Mouse (Mus musculus): ENCODE data around the gene Igsf3. TPM values are rescaled to one million over a fixed set of nuclear protein-coding genes. Genes with fewer than 3 reads are reported as not detected.

Igsf3 gene
- total and polyA plus RNA-seq, 2 experiments from 2014 or later, result 74.0 to 77.0 TPM

- Histone ChIP-seq H3K4me1 (ENCODE audit: insufficient read depth) (peaks cover 24% of the 10 kb centered on the region), H3K4me3 (ENCODE audit: low read depth, low read length) (no peak overlapping the region), H3K36me3 (ENCODE audit: insufficient read depth) (no peaks in the 10 kb centered on the region), H3K27me3 (ENCODE audit: insufficient read depth, low read length) (no peaks in the 10 kb centered on the region), H3K9ac (no peak overlapping the region), H3K9me3 (ENCODE audit: low read length) (no peaks in the 10 kb centered on the region), H3K27ac (ENCODE audit: low read depth, low read length) (no peak overlapping the region), H3K4me2 (ENCODE audit: low read depth) (no peak overlapping the region)
- no peak for TF ChIP-seq CTCF (IDR thresholded peaks at IDR 0.05; ENCODE audit: low read depth)
- ATAC-seq (no peak), DNase-seq (no peak)
- 89% methylated on average over 3 of the region's 3 CpGs for WGBS
Measured at GRCm38 (mm10) chr3:101396061-101396460, 19.2 kb downstream of the Igsf3 start.

GRCm38 (mm10) chr3:101396726-101397263 lies 19.9 kb downstream of the Igsf3 start:
- ATAC-seq, result no peak
- Histone ChIP-seq H3K4me2 (ENCODE audit: low read depth) (no peak overlapping the region), H3K36me3 (ENCODE audit: insufficient read depth) (no peaks in the 10 kb centered on the region), H3K9ac (no peak overlapping the region), H3K27me3 (ENCODE audit: insufficient read depth, low read length) (no peaks in the 10 kb centered on the region), H3K4me1 (ENCODE audit: insufficient read depth) (peaks cover 24% of the 10 kb centered on the region), H3K9me3 (ENCODE audit: low read length) (no peaks in the 10 kb centered on the region), H3K4me3 (ENCODE audit: low read depth, low read length) (no peak overlapping the region), H3K27ac (ENCODE audit: low read depth, low read length) (no peak overlapping the region)
- no peak for DNase-seq
- WGBS, result 73% methylated on average over 13 of the region's 13 CpGs
- no peak for TF ChIP-seq CTCF (IDR thresholded peaks at IDR 0.05; ENCODE audit: low read depth)

- Histone ChIP-seq H3K27me3 (ENCODE audit: insufficient read depth, low read length) (no peaks in the 10 kb centered on the region), H3K4me2 (ENCODE audit: low read depth) (no peak overlapping the region), H3K36me3 (ENCODE audit: insufficient read depth) (no peaks in the 10 kb centered on the region), H3K4me3 (ENCODE audit: low read depth, low read length) (no peak overlapping the region), H3K27ac (ENCODE audit: low read depth, low read length) (no peak overlapping the region), H3K4me1 (ENCODE audit: insufficient read depth) (peaks cover 21% of the 10 kb centered on the region), H3K9me3 (ENCODE audit: low read length) (no peaks in the 10 kb centered on the region), H3K9ac (no peak overlapping the region)
- no peak for ATAC-seq
- no peak for DNase-seq
- WGBS, result 59% methylated on average over 4 of the region's 4 CpGs
- no peak for TF ChIP-seq CTCF (IDR thresholded peaks at IDR 0.05; ENCODE audit: low read depth)
Measured at GRCm38 (mm10) chr3:101397422-101397821, 20.5 kb downstream of the Igsf3 start.

- Histone ChIP-seq H3K27ac (ENCODE audit: low read depth, low read length) (no peak overlapping the region), H3K27me3 (ENCODE audit: insufficient read depth, low read length) (no peaks in the 10 kb centered on the region), H3K4me2 (ENCODE audit: low read depth) (no peak overlapping the region), H3K4me3 (ENCODE audit: low read depth, low read length) (no peak overlapping the region), H3K9me3 (ENCODE audit: low read length) (no peaks in the 10 kb centered on the region), H3K4me1 (ENCODE audit: insufficient read depth) (peaks cover 15% of the 10 kb centered on the region), H3K36me3 (ENCODE audit: insufficient read depth) (no peaks in the 10 kb centered on the region), H3K9ac (no peak overlapping the region)
- ATAC-seq, result peak; percentile 25; the same call in 1 of the 2 replicates
- TF ChIP-seq CTCF (IDR thresholded peaks at IDR 0.05; ENCODE audit: low read depth), result peak; percentile 17; the same call in 1 of the 2 replicates
- 31% methylated on average over 12 of the region's 12 CpGs for WGBS
- no peak for DNase-seq
Measured at GRCm38 (mm10) chr3:101398071-101398786, 21.3 kb downstream of the Igsf3 start.

- Histone ChIP-seq H3K4me2 (ENCODE audit: low read depth) (no peak overlapping the region), H3K27me3 (ENCODE audit: insufficient read depth, low read length) (no peaks in the 10 kb centered on the region), H3K9me3 (ENCODE audit: low read length) (no peaks in the 10 kb centered on the region), H3K4me1 (ENCODE audit: insufficient read depth) (peaks cover 11% of the 10 kb centered on the region), H3K4me3 (ENCODE audit: low read depth, low read length) (no peak overlapping the region), H3K36me3 (ENCODE audit: insufficient read depth) (no peaks in the 10 kb centered on the region), H3K27ac (ENCODE audit: low read depth, low read length) (no peak overlapping the region), H3K9ac (no peak overlapping the region)
- ATAC-seq (no peak), DNase-seq (no peak)
- 0 out of 2 replicates have a peak, but pooled peaks have one; percentile 21 for TF ChIP-seq CTCF (IDR thresholded peaks at IDR 0.05; ENCODE audit: low read depth)
- WGBS, result 42% methylated on average over 2 of the region's 2 CpGs
Measured at GRCm38 (mm10) chr3:101398877-101399276, 22.0 kb downstream of the Igsf3 start.

GRCm38 (mm10) chr3:101401501-101401900 lies 24.6 kb downstream of the Igsf3 start:
- Histone ChIP-seq H3K9me3 (ENCODE audit: low read length) (no peaks in the 10 kb centered on the region), H3K4me1 (ENCODE audit: insufficient read depth) (peaks cover 27% of the 10 kb centered on the region)
- WGBS, result 69% methylated on average over 5 of the region's 5 CpGs

More at GRCm38 (mm10) chr3:101401501-101401900, 24.6 kb downstream of the Igsf3 start:
- H3K4me3 ChIP-seq (ENCODE audit: low read depth, low read length), result no peak overlapping the region
- H3K36me3 ChIP-seq (ENCODE audit: insufficient read depth), result no peaks in the 10 kb centered on the region
- no peak for DNase-seq
- no peak for ATAC-seq
- no peak overlapping the region for H3K9ac ChIP-seq
- no peak overlapping the region for H3K27ac ChIP-seq (ENCODE audit: low read depth, low read length)
- H3K27me3 ChIP-seq (ENCODE audit: insufficient read depth, low read length), result no peaks in the 10 kb centered on the region
- no peak overlapping the region for H3K4me2 ChIP-seq (ENCODE audit: low read depth)
- no peak for TF ChIP-seq CTCF (IDR thresholded peaks at IDR 0.05; ENCODE audit: low read depth)

All from forebrain, postnatal 0 days (tissue).